Mouse (Mus musculus): ENCODE results near the gene Ltbp2.

DNA sequence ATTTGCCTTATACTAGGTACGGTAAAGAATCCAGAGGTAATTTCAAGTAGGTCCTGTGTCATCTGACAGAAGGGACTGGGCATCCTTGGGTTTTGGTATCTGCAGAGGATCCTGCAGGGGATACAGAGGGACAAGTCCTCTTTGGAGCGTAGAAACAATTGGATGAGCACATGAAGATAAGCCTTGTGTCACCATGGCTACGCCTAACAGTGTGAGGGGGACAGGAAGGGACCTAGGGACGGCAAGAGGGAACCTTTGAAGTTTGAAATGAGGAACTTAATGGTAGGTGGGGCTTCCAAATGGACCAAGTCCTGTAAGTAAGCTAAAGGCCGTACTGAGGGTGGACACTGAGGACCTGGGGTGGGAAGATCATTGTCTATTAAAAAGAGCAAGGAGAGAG lies 21.0 kb upstream of the Ltbp2 start:
- TF ChIP-seq GATA1 (IDR thresholded peaks at IDR 0.05; ENCODE audit: low read length) = no peak
- TF ChIP-seq TAL1 (IDR thresholded peaks at IDR 0.05; ENCODE audit: low read length) = no peak
